Mouse (Mus musculus) heart, embryonic 14.5 days (tissue): ENCODE measurements around the gene Hpd. TPM values are rescaled to one million over a fixed set of nuclear protein-coding genes. Genes with fewer than 3 reads are reported as not detected.
"Not testable (repeated sequence)": the region's sequence is repeated elsewhere in the genome, so short reads cannot be mapped to it uniquely, and the experiment has no call there.

Experiments used
- ATAC-seq: fragments of 200-750 bp; cut with Nextera tagmentation; 2 replicates; pipeline ENCODE4 v1.8.0; 2017; ENCODE audit warnings: low read depth, moderate TSS enrichment; ENCODE audit not compliant: insufficient number of reproducible peaks, insufficient read depth, low FRiP score
- H3K27ac ChIP-seq, 2 experiments: fragments of 200-500 bp in 1 of 2; fragments of 300-500 bp in 1 of 2; sonication (generic) in 1 of 2; replicated peaks in 1 of 2; 2 replicates each; pipeline ENCODE4 v1.5.1; 2012 to 2014; ENCODE audit warnings: low read depth in 2 of 2, low read length in 2 of 2, control low read depth in 1 of 2, mild to moderate bottlenecking in 1 of 2, mixed read lengths in 1 of 2; ENCODE audit not compliant: control insufficient read depth in 1 of 2, insufficient read depth in 1 of 2
- H3K27me3 ChIP-seq: fragments of 300-500 bp; sonication (generic); 2 replicates; pipeline ENCODE4 v1.6.1; 2014; ENCODE audit warnings: mild to moderate bottlenecking, low read length, control low read depth; ENCODE audit not compliant: control insufficient read depth, insufficient read depth
- H3K36me3 ChIP-seq: fragments of 300-500 bp; sonication (generic); 2 replicates; pipeline ENCODE4 v1.6.1; 2014; ENCODE audit warnings: mild to moderate bottlenecking, control low read depth, low read length, mixed read lengths; ENCODE audit not compliant: control insufficient read depth, insufficient read depth
- H3K4me1 ChIP-seq, 2 experiments: fragments of 200-500 bp in 1 of 2; fragments of 300-500 bp in 1 of 2; sonication (generic) in 1 of 2; 2 replicates each; pipeline ENCODE4 v1.6.1; 2012 to 2014; ENCODE audit warnings: low read length in 2 of 2, control low read depth in 1 of 2, mixed read lengths in 1 of 2; ENCODE audit not compliant: control insufficient read depth in 2 of 2, insufficient read depth in 2 of 2
- H3K4me2 ChIP-seq: fragments of 300-500 bp; sonication (generic); 2 replicates; pipeline ENCODE4 v1.6.1; 2014; ENCODE audit warnings: mild to moderate bottlenecking, low read length
- H3K4me3 ChIP-seq, 2 experiments: fragments of 200-500 bp in 1 of 2; fragments of 300-500 bp in 1 of 2; sonication (generic) in 1 of 2; 2 replicates each; pipeline ENCODE4 v1.5.1; 2012 to 2014; ENCODE audit warnings: low read length in 2 of 2, mild to moderate bottlenecking in 2 of 2, control low read depth in 1 of 2, low read depth in 1 of 2, moderate library complexity in 1 of 2; ENCODE audit not compliant: control insufficient read depth in 1 of 2, insufficient read depth in 1 of 2
- H3K9ac ChIP-seq: fragments of 300-500 bp; sonication (generic); 2 replicates; pipeline ENCODE4 v1.6.1; 2014; ENCODE audit warnings: mild to moderate bottlenecking, low read length
- H3K9me3 ChIP-seq: fragments of 300-500 bp; sonication (generic); 2 replicates; pipeline ENCODE4 v1.6.1; 2016; ENCODE audit warnings: low read length, control low read depth; ENCODE audit not compliant: control insufficient read depth
- WGBS: fragments of 180-500 bp; shearing (Covaris S2); extraction: QIAGEN DNeasy Blood & Tissue Kit; methylation state at CpG from one replicate; pipeline ENCODE4 v1.1.7; 2014; 5-methylcytosine and 5-hydroxymethylcytosine counted together
- polyA plus RNA-seq: library from polyadenylated mRNA; unstranded; fragments of >200 nt; fragmentation: Nextera tagmentation; extraction: Ambion mirVana; gene quantifications from 2 replicates; pipeline ENCODE4 v1.2.1, GENCODE M21; 2014

The Hpd gene
- polyA plus RNA-seq: not detected in 2 replicates

DNA sequence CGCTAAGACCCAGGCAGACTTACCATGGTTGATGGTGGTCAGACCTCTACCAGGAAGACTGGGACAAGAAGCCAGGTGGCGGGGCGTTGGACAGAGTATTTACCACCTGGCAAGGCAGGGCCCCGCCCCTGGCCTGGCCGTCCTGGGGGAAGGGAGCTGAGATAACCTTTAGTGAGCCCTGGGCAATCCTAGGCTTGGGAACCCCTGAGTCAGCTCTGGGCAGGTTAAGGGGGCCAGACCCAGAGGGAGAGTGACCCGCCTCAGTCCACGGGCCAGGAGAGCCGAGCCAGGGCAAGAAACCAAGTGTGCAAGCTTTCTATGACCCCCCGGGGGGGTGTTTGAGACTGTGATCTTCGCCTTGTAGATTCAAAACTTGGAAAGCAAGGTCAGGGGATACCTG lies at the start of gene Hpd:
TSS of gene Hpd (minus strand) at position 77 of the 400 bp plus-strand sequence.
- Histone ChIP-seq H3K4me2 (no peak within 1 kb of the TSS), H3K27ac (no peak within 1 kb of the TSS), H3K4me3 (no peak within 1 kb of the TSS), H3K4me1 (peaks cover 5 to 7% of the 10 kb centered on the region in 2 experiments; a peak in 3 of 4 replicates), H3K27me3 (no peaks in the 10 kb centered on the region), H3K9me3 (no peaks in the 10 kb centered on the region), H3K9ac (no peak within 1 kb of the TSS), H3K36me3 (no peaks in the 10 kb centered on the region)
- WGBS: 72% methylated on average over 10 of the region's 10 CpGs
- ATAC-seq: no peak

DNA sequence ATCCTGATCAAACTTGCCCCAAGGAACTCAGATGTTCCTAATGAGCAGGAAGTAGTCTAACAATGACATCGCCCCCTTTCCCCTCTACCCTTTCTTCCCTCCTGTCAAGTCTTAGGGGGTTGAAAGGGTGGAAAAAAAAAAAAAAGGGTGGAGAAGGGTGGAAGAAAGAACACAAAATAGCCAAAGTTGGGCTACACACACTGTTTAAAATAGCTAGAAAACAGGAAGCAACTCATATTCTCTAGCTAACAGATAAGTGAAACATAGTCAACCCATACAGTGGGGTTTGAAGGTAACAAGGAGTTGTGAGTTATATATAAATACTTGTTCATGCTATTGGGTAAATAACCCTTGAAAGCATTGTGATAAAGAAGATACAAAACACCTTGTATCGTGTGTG lies 49.7 kb upstream of the Hpd start:
- H3K9me3 ChIP-seq: no peaks in the 10 kb centered on the region
- H3K9ac ChIP-seq: no peak overlapping the region
- H3K4me2 ChIP-seq: no peak overlapping the region
- H3K27me3 ChIP-seq: no peaks in the 10 kb centered on the region
- peaks cover 6% of the 10 kb centered on the region; the same call in 1 of the 2 replicates for H3K36me3 ChIP-seq
- H3K4me3 ChIP-seq: no peak overlapping the region
- WGBS: 86% methylated on average over 2 of the region's 2 CpGs
- peaks cover 3 to 19% of the 10 kb centered on the region in 2 experiments; a peak in 3 of 4 replicates for H3K4me1 ChIP-seq
- H3K27ac ChIP-seq: no peak overlapping the region
- no peak for ATAC-seq

DNA sequence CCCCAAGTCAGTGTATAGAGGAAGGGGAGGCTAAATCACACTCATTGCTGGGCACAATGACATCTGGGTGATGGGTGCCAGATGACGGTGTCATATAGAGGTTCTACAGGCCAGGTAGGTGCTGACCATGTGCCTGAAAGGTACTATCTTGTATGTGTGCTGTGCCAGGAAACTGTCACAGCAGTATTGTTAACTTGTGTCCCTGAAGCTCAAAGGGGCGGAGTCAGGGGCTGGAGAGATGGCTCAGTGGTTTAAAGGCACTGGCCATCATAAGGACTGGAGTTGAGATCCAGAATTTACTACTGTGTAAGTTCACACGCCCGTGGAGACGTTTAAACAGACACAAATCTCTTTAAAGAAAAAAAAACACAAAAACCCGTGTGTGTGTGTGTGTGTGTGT lies 46.8 kb upstream of the Hpd start:
- no peak for ATAC-seq
- H3K9me3 ChIP-seq: no peaks in the 10 kb centered on the region
- H3K27me3 ChIP-seq: no peaks in the 10 kb centered on the region
- no peak overlapping the region for H3K27ac ChIP-seq
- no peaks in the 10 kb centered on the region for H3K36me3 ChIP-seq
- 87% methylated on average over 6 of the region's 6 CpGs for WGBS
- no peak overlapping the region; a peak in 1 of 4 replicates for H3K4me3 ChIP-seq
- peaks cover 3 to 12% of the 10 kb centered on the region in 2 experiments; a peak in 3 of 4 replicates for H3K4me1 ChIP-seq
- peak overlapping the region; percentile 85 for H3K9ac ChIP-seq
- peak overlapping the region; percentile 71; the same call in 1 of the 2 replicates for H3K4me2 ChIP-seq

DNA sequence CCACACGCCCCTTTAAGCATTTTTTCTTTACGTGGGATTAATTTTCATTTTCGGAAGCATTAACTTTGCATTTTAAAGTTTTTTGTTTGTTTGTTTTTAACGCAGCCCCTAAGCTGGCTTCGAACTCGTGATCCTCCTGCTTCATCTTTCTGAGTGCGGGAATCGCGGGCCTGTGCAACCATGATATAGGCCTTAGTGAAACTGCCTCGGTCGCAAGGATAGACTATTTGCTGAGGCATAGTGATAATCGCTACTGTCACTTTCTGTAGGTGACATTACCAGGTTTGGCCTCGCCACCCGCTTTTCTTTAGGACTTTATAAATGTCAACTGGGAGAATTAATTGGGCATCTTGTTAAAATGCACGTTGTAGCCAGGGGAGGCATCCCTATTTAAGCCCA lies 46.0 kb upstream of the Hpd start:
- peak overlapping the region; percentile 64 to 67 for H3K4me3 ChIP-seq
- no peak overlapping the region for H3K27ac ChIP-seq
- 6% methylated on average over 15 of the region's 15 CpGs for WGBS
- ATAC-seq: no peak
- H3K4me2 ChIP-seq: peak overlapping the region; percentile 71
- H3K27me3 ChIP-seq: no peaks in the 10 kb centered on the region
- peaks cover 3 to 12% of the 10 kb centered on the region in 2 experiments; a peak in 3 of 4 replicates for H3K4me1 ChIP-seq
- no peaks in the 10 kb centered on the region for H3K9me3 ChIP-seq
- H3K36me3 ChIP-seq: no peaks in the 10 kb centered on the region
- H3K9ac ChIP-seq: peak overlapping the region; percentile 85

DNA sequence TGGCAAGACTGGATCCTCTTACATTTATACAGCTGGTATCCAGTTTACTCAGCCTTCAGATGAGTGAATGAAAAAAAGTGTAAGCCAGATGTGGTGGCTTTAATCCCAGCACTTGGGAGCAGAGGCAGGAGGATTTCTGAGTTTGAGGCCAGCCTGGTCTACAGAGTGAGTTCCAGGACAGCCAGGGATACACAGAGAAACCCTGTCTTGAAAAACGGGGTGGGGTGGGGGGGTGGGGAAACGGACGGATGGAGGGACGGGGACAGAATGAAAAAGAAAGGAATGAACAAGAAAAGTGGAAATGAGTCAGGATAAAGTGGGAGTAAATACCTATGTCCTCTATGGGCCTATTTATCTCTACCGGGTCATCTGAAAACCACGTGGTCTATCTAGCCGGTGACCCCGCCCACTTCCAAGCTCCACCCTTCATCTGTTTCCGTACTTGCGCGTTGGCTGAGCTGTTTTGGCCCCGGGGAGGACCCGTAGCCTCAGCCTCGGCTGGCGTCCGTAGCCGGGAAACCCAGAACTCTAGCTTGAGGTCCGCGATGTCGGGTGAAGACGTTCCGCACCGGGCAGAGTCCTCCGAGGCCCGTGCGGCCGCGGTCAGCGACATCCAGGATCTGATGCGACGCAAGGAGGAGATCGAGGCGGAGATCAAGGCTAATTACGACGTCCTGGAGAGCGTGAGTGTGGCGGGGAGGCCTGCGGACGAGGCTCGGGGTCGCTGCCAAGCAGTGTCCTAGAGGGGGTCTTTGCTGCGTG lies 45.4 kb upstream of the Hpd start:
- H3K4me2 ChIP-seq: peak overlapping the region; percentile 71
- H3K4me3 ChIP-seq: peak overlapping the region; percentile 64 to 67
- WGBS: 4% methylated on average over 42 of the region's 42 CpGs
- H3K36me3 ChIP-seq: no peaks in the 10 kb centered on the region
- no peaks in the 10 kb centered on the region for H3K9me3 ChIP-seq
- no peak overlapping the region for H3K27ac ChIP-seq
- peak; percentile 59 for ATAC-seq
- H3K4me1 ChIP-seq: peaks cover 3 to 9% of the 10 kb centered on the region in 2 experiments; a peak in 3 of 4 replicates
- no peaks in the 10 kb centered on the region for H3K27me3 ChIP-seq
- peak overlapping the region; percentile 85 for H3K9ac ChIP-seq

DNA sequence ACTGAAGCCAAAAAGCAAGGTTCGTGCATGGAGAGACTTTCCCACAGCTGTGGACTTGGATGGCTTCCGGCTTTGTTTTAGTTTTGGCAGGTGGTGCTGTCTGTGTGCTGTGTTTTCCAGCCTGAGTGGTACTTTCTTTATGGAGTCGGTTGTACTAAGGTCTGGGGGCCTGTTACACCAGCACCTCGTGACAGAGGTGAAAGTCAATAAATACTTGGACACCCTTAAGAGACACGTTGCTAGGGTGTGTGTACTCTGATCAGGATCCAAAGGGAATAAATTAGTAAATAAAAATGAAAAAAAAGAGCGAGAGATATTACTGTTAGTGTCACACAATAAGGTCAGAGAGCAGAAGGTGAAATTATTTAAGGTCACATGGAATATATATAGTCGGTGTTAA lies 44.3 kb upstream of the Hpd start:
- Histone ChIP-seq H3K9ac (no peak overlapping the region), H3K36me3 (no peaks in the 10 kb centered on the region), H3K4me3 (no peak overlapping the region), H3K27ac (no peak overlapping the region), H3K27me3 (no peaks in the 10 kb centered on the region), H3K4me1 (peaks cover 3 to 9% of the 10 kb centered on the region in 2 experiments; a peak in 3 of 4 replicates), H3K9me3 (no peaks in the 10 kb centered on the region), H3K4me2 (no peak overlapping the region)
- 86% methylated on average over 7 of the region's 7 CpGs for WGBS
- no peak for ATAC-seq

DNA sequence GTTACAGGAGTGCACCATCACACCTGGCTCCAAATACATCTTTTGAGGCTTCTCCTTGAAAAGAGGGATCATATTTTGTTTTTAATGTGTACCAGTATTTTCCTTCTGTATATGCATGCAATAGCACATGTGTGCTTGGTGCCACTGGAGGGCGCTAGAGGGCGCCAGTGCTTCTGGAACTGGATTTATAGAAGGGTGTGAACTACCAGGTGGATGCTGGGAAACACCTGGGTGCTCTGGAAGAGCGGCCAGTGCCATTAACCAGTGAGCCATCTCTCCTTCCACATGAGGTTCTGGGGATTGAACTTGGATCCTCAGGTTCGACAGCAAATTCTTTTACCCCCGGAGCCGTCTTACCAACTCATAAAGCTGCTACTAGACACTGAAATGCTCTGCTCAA lies 41.3 kb upstream of the Hpd start:
- not testable (repeated sequence) for H3K4me3 ChIP-seq, ATAC-seq, H3K36me3 ChIP-seq, H3K27ac ChIP-seq, H3K27me3 ChIP-seq, H3K9ac ChIP-seq, H3K4me1 ChIP-seq, H3K4me2 ChIP-seq, H3K9me3 ChIP-seq
- 63% methylated on average over 5 of the region's 6 CpGs for WGBS
